Mouse (Mus musculus) urinary bladder, postnatal 4 days (tissue): Measurements from ENCODE around the gene Tnfsfm13.

Experiments used
- DNase-seq, 2 experiments: peaks; one replicate each; pipeline ENCODE4 v3.0.0; 2021 to 2022; ENCODE audit warnings: low spot score in 2 of 2

Gene Tnfsfm13

GRCm38 (mm10) chr11:69655264-69656064 is 40.4 kb downstream of the Tnfsfm13 start, which contains the start of gene Sox15:
Gene Sox15 (plus strand): TSS chr11:69655314.
- DNase-seq = peak; percentile 64 to 75

GRCm38 (mm10) chr11:69654760-69655159 is 41.1 kb downstream of the Tnfsfm13 start:
- DNase-seq = no peak

- DNase-seq = no peak
These were observed 42.5 kb downstream of the Tnfsfm13 start for GRCm38 (mm10) chr11:69653399-69653798.

- DNase-seq = no peak
These were observed 50.0 kb downstream of the Tnfsfm13 start for GRCm38 (mm10) chr11:69645860-69646259.

GRCm38 (mm10) chr11:69635471-69635870 is 60.4 kb downstream of the Tnfsfm13 start:
- DNase-seq = no peak

GRCm38 (mm10) chr11:69633128-69633866 is 62.6 kb downstream of the Tnfsfm13 start:
- DNase-seq = peak; percentile 67 to 74
